Comparison of ENCODE assay signal across 15 mouse cellular contexts in genomic region chr1:161560368-161560767, GRCm38 (mm10).
"Had no signal": no experiment of that assay in that cellular context is flagged by ENCODE, and none has a peak within 500 bp of the region (broad histone marks: within the 10 kb centered on the region; RNA-seq: fewer than 3 reads in every experiment).

No protein-coding gene starts in this region.

- H3K27me3 ChIP-seq: intestine, embryonic 15.5 days; limb, embryonic 13.5 days; liver, embryonic 15.5 days; neural tube, embryonic 13.5 days had no signal

- ATAC-seq: intestine, embryonic 15.5 days had no signal

- H3K4me1 ChIP-seq: intestine, embryonic 15.5 days; limb, embryonic 13.5 days; liver, embryonic 15.5 days; midbrain, embryonic 10.5 days; neural tube, embryonic 13.5 days had no signal

- H3K9ac ChIP-seq: intestine, embryonic 15.5 days; limb, embryonic 13.5 days; liver, embryonic 15.5 days; lung, embryonic 14.5 days; neural tube, embryonic 13.5 days had no signal

- H3K36me3 ChIP-seq: intestine, embryonic 15.5 days; limb, embryonic 13.5 days; liver, embryonic 15.5 days; midbrain, embryonic 10.5 days; neural tube, embryonic 13.5 days had no signal

- H3K4me3 ChIP-seq: intestine, embryonic 15.5 days; limb, embryonic 13.5 days; liver, embryonic 15.5 days; midbrain, embryonic 10.5 days; neural tube, embryonic 13.5 days had no signal

- H3K27ac ChIP-seq: intestine, embryonic 15.5 days; limb, embryonic 13.5 days; liver, embryonic 15.5 days; midbrain, embryonic 10.5 days; neural tube, embryonic 13.5 days; stomach, postnatal 0 days had no signal

- H3K4me2 ChIP-seq: intestine, embryonic 15.5 days; limb, embryonic 13.5 days; liver, embryonic 11.5 days; liver, embryonic 15.5 days; lung, embryonic 14.5 days; neural tube, embryonic 13.5 days had no signal

- H3K9me3 ChIP-seq: intestine, embryonic 15.5 days; limb, embryonic 13.5 days; liver, embryonic 15.5 days; midbrain, embryonic 10.5 days; neural tube, embryonic 13.5 days had no signal

- DNase-seq: kidney, adult 8-10 months; kidney, postnatal 10 days; left cerebral cortex, postnatal 4 days; lung, embryonic 14.5 days; lung, postnatal 10 days; midbrain, embryonic 14.5 days; right cerebral cortex, adult 18-20 months; thymus, postnatal 4 days had no signal
